Mouse (Mus musculus) intestine, embryonic 14.5 days (tissue): Measurements from ENCODE around the gene Ptpa. TPM values are rescaled to one million over a fixed set of nuclear protein-coding genes. Genes with fewer than 3 reads are reported as not detected.

ENCODE experiments used
- microRNA-seq: library from miRNA; unstranded; fragments of <30 nt; microRNA quantifications from one replicate; pipeline ENCODE4, GENCODE M21; 2016
- polyA plus RNA-seq: library from polyadenylated mRNA; unstranded; fragments of >200 nt; fragmentation: Nextera tagmentation; extraction: Ambion mirVana; gene quantifications from 2 replicates; pipeline ENCODE4 v1.2.1, GENCODE M21; 2014

Ptpa gene
- polyA plus RNA-seq, 1 experiment from 2014 or later, result 76.6 TPM

Small RNA genes lying within 50 kb of the gene (microRNA-seq; reads per million reads assigned to microRNA genes)
- gene Gm47292, result not detected

Other genes starting within 250 kb of the Ptpa start
- 30.7 and 38.7 TPM in 2 replicates for gene Endog, start 244.5 kb upstream of the Ptpa start, polyA plus RNA-seq
- 71.1 and 74.1 TPM in 2 replicates for gene Spout1, start 237.6 kb upstream of the Ptpa start, polyA plus RNA-seq
- 13.0 and 15.6 TPM in 2 replicates for gene Kyat1, start 210.2 kb upstream of the Ptpa start, polyA plus RNA-seq
- gene Lrrc8a, start 178.3 kb upstream of the Ptpa start, polyA plus RNA-seq, result 43.3 and 43.7 TPM in 2 replicates
- 0.05 and 0.28 TPM in 2 replicates for gene Gm28035, start 175.5 kb upstream of the Ptpa start, polyA plus RNA-seq
- 13.3 and 14.1 TPM in 2 replicates for gene Phyhd1, start 149.8 kb upstream of the Ptpa start, polyA plus RNA-seq
- not detected in 2 replicates for gene Gm28038, start 135.0 kb upstream of the Ptpa start, polyA plus RNA-seq
- 31.9 and 34.1 TPM in 2 replicates for gene Dolk, start 129.7 kb upstream of the Ptpa start, polyA plus RNA-seq
- gene Nup188, start 129.6 kb upstream of the Ptpa start, polyA plus RNA-seq, result 45.2 and 45.9 TPM in 2 replicates
- gene Sh3glb2, start 56.7 kb upstream of the Ptpa start, polyA plus RNA-seq, result 60.9 and 65.9 TPM in 2 replicates
- 22.0 and 24.2 TPM in 2 replicates for gene Miga2, start 51.8 kb upstream of the Ptpa start, polyA plus RNA-seq
- 40.0 and 41.7 TPM in 2 replicates for gene Dolpp1, start 23.8 kb upstream of the Ptpa start, polyA plus RNA-seq
- gene Crat, start 226 bp upstream of the Ptpa start, polyA plus RNA-seq, result 22.6 and 25.3 TPM in 2 replicates
- 2.1 TPM in 2 replicates for gene Ier5l, start 58.2 kb downstream of the Ptpa start, polyA plus RNA-seq
- gene Cstad, start 179.0 kb downstream of the Ptpa start, polyA plus RNA-seq, result 0.99 and 1.1 TPM in 2 replicates